Mouse (Mus musculus): Measurements from ENCODE around the gene Neu3. TPM values are rescaled to one million over a fixed set of nuclear protein-coding genes. Genes with fewer than 3 reads are reported as not detected.
"Not testable (repeated sequence)": the region's sequence is repeated elsewhere in the genome, so short reads cannot be mapped to it uniquely, and the experiment has no call there.

Gene Neu3
- total RNA-seq, 2 experiments from 2014 or later = 2.5 to 3.2 TPM

- no peak for DNase-seq (ENCODE audit: low spot score in 2 of 2)
- intact Hi-C loops (cut with DNase I) = no loop called here
Observed at GRCm38 (mm10) chr7:99837358-99838071, 9.3 kb upstream of the Neu3 start.

DNA sequence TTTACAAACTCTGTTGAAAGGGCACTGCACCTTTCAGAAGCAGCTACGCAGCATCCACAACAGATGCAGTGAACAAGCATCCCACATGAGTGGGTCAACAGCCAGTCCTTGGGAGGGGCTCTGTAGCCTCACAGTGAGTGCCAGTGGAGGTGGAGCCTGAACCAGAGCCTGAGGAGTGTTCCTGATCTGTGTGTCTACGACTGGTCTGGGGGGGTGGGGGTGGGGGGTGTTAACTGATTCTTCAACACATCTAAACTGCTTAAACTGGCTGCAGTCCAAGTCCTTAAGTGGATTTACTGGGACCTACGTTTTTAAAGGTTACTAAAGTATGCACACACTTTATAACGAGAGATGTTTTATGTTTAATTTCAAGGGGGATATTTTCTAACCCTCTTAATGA is 8.6 kb upstream of the Neu3 start:
- intact Hi-C loops (cut with DNase I) = no loop called here

DNA sequence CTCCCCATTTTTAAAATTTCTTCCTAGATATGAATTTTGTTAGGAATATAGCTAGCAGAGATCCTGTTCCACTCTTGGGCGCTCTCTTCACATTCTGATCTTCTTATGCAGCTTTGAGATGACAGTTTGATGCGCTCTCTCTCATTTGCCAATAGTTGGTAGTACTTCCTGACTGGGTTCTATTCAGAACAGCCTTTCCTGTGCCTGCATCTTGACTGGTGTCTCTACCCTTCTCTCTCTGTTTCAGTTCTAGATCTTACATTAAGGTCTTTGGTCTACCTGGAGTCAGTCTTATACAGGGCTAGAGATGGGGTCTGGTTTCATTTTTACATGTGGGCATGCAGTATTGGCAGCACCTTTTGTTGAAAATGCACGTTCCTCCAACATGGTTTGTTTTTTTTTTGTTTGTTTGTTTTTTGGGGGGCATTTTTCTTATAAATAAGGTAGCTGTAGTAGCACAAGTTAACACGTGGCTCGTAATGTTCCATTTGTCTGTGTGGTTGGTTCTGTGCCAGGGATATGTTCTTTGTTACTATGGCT is 6.2 kb upstream of the Neu3 start:
- intact Hi-C loops (cut with DNase I) = no loop called here

More for the DNA sequence above, 8.6 kb upstream of the Neu3 start:
- DNase-seq (ENCODE audit: low spot score in 2 of 2) = no peak

DNA sequence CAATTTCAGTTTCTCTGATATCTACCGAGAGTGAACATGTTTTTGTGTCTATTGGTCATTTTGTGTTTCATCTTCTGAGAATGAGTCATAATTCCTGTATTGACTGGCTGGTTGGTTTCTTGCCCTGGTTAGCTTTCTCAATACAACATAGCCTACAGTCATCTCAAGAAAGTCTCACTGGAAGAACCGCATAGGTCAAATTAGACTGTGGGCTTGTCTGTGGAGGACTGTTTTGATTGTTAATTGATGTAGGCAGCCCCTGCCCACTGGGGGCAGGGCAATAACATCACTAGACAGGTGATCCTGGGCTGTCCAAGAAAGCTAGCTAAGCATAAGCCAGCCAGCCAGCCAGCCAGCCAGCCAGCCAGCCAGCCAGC is 5.6 kb upstream of the Neu3 start:
- DNase-seq (ENCODE audit: low spot score in 2 of 2) = no peak
- intact Hi-C loops (cut with DNase I) = no loop called here

More for the DNA sequence above, 6.2 kb upstream of the Neu3 start:
- DNase-seq (ENCODE audit: low spot score in 2 of 2) = no peak

DNA sequence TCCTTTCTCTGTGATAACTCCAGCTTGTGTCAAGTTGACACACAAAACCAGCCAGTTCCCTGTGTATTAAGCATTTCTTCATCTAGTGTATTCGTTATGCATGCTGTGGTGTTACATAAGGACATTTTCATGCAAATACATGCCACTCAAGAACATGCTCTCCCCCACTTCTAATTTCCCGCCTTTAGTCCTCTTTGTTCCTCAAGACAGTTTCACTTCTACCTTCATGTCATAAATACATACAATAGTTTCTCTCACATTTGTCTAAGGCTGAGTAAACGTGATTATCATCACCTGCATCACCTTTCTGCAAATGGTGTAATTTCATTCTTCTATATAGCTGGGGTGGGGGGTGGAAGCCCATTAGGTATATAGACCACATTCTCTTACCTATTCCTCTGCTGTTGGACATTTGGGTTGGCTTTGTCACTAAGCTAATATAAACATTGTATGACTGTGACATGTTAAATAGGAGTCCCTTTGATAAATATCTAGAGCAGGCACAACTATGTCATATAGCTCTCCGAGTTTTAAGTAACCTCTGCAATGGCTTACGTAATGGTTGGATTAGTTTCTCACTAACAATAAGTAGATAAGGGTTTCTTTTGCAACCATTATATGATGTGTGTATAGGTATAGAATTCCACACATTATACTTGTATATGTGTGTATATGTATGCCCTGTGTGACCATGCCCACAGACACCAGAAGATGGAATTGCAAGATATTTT is 5.1 kb upstream of the Neu3 start:
- intact Hi-C loops (cut with DNase I) = no loop called here
- DNase-seq (ENCODE audit: low spot score in 2 of 2) = no peak

DNA sequence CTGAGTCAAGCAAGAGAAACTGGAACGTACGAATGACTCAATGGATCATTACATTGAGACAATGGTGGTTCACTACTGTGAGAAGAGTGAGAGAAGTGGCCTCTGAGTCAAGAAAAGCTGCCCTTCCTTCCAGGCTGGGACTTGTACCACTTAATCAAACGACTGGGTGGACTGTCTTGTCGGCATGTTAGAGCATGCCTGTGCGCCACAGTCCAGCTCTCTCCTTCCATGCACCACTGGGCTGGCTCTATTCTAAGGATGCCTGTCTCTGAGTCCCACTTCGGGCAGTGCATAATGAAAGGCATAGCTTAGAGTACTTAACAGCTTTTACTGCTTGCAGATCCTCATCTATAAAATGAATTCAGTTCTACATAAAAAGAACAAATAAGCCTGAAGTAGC is 2.1 kb downstream of the Neu3 start:
- intact Hi-C loops (cut with DNase I) = no loop called here
- no peak for DNase-seq (ENCODE audit: low spot score in 2 of 2)

- intact Hi-C loops (cut with DNase I) = no loop called here
- DNase-seq (ENCODE audit: low spot score in 2 of 2) = no peak
Observed at GRCm38 (mm10) chr7:99825511-99825910, 2.7 kb downstream of the Neu3 start.

GRCm38 (mm10) chr7:99824649-99825483 is 3.4 kb downstream of the Neu3 start:
- DNase-seq (ENCODE audit: low spot score in 2 of 2) = no peak
- intact Hi-C loops (cut with DNase I) = no loop called here

- no peak for DNase-seq (ENCODE audit: low spot score in 2 of 2)
- intact Hi-C loops (cut with DNase I) = no loop called here
Observed at GRCm38 (mm10) chr7:99823045-99823663, 5.1 kb downstream of the Neu3 start.

DNA sequence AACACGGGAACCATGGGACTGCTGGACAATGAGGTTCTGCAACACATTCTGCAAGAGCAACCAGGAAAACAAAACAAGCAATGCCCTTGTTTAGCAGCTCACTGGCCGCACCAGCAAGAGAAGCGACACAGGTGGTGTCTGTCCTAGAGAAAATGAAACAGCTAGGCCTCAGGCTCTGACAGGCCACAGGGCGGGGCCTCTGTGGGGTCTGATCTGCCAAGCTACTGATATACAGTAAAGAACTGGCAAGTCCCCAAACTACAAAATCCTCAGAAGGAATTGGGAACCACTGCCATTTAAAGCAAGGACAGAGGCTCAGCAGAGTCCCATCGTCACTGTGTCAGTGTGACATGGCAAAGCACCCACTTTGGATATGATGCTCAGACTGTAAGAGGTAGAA is 5.8 kb downstream of the Neu3 start:
- no peak for DNase-seq (ENCODE audit: low spot score in 2 of 2)
- intact Hi-C loops (cut with DNase I) = no loop called here

DNA sequence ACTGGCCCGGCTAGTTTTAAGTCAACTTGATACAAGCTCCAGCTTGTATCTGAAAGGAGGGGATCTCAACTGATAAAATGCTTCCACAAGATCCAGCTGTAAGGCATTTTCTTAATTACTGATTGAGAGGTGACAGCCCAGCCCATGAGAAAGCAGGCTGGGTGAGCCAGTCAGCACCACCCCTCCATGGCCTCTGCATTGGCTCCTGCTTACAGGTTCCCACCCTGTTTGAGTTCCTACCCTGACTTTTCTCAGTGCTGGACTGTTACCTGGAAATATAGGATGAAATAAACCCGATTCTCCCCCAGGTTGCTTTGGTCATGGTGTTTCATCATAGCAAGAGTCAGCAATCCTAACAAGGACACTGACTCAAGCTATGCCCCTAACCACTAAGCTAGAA is 6.3 kb downstream of the Neu3 start:
- no peak for DNase-seq (ENCODE audit: low spot score in 2 of 2)
- intact Hi-C loops (cut with DNase I) = no loop called here

DNA sequence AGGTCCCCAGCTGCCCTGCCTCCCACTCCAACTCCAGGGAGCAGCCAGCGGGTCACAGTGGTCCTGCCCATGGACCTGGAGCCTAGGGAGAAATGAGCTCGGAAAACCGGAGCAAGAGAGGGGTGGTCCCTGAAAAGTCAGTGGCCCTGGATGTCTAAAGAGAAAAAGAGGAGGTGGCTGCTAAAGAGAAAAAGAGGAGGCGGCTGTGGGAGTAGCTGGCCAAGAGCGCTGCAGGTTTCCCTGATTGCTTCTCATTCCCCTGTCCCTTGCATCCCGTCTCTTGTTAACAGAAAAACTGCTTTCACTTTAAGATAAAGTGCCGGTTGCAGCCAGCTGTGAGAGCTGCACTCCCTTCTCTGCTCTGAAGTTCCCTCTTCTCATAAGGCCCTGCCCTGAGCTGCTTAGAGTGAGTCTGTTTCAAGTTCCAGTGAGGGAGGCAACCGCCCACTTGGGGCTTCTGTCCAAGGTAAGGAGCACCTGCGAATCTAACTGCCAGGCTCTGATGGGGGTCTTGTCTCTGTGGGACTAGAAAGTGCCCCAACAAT is 10.0 kb downstream of the Neu3 start:
- DNase-seq (ENCODE audit: low spot score in 2 of 2); intact Hi-C loops (cut with DNase I): not testable (repeated sequence)

DNA sequence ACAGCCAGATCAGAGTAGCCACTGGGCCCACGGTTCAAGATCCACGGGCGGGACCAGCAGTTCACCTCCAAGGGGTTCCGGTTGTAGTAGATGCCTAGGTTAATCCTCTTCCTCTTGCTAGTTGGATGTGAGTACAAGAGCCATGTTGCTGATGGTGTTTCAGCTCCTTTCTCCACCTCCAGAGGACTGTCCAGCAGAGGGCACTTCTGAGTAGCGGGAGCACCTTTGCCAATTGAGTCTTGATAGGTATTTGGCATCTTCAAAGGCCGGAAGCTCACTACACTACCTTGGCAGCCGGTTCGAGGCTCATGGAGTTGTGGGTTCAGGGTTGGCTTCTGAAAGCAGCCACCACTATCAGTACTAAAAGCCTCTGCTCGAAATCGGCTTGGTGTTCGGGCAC is 14.8 kb downstream of the Neu3 start:
- DNase-seq (ENCODE audit: low spot score in 2 of 2) = no peak
- intact Hi-C loops (cut with DNase I) = loop anchor here (2.0 kb wide), 1 partner anchor 63 kb away; no protein-coding TSS in a partner anchor

- no peak for DNase-seq (ENCODE audit: low spot score in 2 of 2)
- intact Hi-C loops (cut with DNase I) = loop anchor here (2.0 kb wide), 1 partner anchor 65 kb away; no protein-coding TSS in a partner anchor
Observed at GRCm38 (mm10) chr7:99811661-99812060, 16.6 kb downstream of the Neu3 start.

GRCm38 (mm10) chr7:99810814-99811213 is 17.4 kb downstream of the Neu3 start:
- intact Hi-C loops (cut with DNase I) = no loop called here
- DNase-seq (ENCODE audit: low spot score in 2 of 2) = no peak

DNA sequence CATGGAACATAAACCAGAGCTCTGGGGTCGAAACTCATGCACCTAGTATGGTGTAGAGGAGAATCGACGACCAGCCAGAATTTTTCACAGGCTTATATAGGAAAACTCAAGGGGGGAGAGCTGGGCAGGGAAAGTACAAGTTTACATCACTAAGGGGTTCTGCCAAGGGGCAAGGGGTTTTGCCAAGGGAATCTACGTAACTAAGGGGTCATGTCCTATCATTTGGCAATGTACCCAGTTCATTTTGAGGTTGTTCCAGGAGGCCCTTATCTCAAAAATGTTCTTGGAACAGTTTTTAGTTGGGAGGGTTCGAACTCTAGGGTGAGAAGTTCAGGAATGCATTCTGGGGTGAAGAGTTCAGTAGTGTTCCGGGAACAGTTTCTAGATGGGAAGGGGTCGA is 21.2 kb downstream of the Neu3 start:
- DNase-seq (ENCODE audit: low spot score in 2 of 2); intact Hi-C loops (cut with DNase I): not testable (repeated sequence)

DNA sequence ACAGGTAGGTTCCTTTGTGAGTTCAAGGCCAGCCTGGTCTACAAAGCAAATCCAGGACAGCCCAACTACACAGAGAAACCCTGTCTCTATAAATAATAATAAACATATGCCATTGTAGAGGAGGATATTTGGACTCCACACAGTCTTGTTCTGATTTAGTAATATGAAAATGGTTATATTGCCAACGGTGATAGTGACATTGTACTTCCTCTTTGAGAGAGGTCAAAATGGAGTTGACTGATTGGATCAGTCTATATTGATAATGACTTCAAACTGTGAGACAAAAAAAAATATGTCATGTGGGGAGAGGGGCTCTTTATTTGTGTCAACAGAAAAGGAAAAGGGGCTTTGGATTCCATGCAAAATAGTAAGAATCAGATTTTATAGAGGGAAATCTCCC is 22.9 kb downstream of the Neu3 start:
- intact Hi-C loops (cut with DNase I) = no loop called here

GRCm38 (mm10) chr7:99804033-99804432 is 24.2 kb downstream of the Neu3 start:
- intact Hi-C loops (cut with DNase I) = not testable (repeated sequence)

More for the DNA sequence above, 22.9 kb downstream of the Neu3 start:
- no peak for DNase-seq (ENCODE audit: low spot score in 2 of 2)

GRCm38 (mm10) chr7:99803535-99803934 is 24.7 kb downstream of the Neu3 start:
- no peak for DNase-seq (ENCODE audit: low spot score in 2 of 2)
- intact Hi-C loops (cut with DNase I) = no loop called here

More at GRCm38 (mm10) chr7:99804033-99804432, 24.2 kb downstream of the Neu3 start:
- DNase-seq (ENCODE audit: low spot score in 2 of 2) = not testable (repeated sequence)
